In genomic region chr3:153921147-153921910, GRCm38 (mm10) we compare ENCODE assay signal across 27 mouse cellular contexts. TPM values are rescaled to one million over a fixed set of nuclear protein-coding genes. Genes with fewer than 3 reads are reported as not detected.
"Had no signal": no experiment of that assay in that cellular context is flagged by ENCODE, and none has a peak within 500 bp of the region (broad histone marks: within the 10 kb centered on the region; RNA-seq: fewer than 3 reads in every experiment).

No protein-coding gene starts in this region.

- H3K9ac ChIP-seq: heart, embryonic 13.5 days; heart, embryonic 15.5 days; hindbrain, embryonic 13.5 days; hindbrain, embryonic 15.5 days; limb, embryonic 12.5 days; liver, embryonic 12.5 days; liver, embryonic 14.5 days had no signal

- H3K4me2 ChIP-seq: heart, embryonic 11.5 days; heart, embryonic 13.5 days; heart, embryonic 15.5 days; hindbrain, embryonic 13.5 days; hindbrain, embryonic 15.5 days; limb, embryonic 12.5 days; liver, embryonic 12.5 days had no signal

- DNase-seq: gastrocnemius, postnatal 14 days; gastrocnemius, postnatal 36 days; heart, adult 11 months; heart, adult 2 months; heart, postnatal 14 days; heart, postnatal 36 days; kidney, adult 11 months; kidney, adult 8-10 months; kidney, postnatal 10 days; kidney, postnatal 25 days; kidney, postnatal 4 days; layer of hippocampus, postnatal 36 days; liver had no signal

- H3K27ac ChIP-seq: heart, adult 2 months; heart, embryonic 13.5 days; heart, embryonic 15.5 days; hindbrain, embryonic 13.5 days; hindbrain, embryonic 15.5 days; hindbrain, postnatal 0 days; layer of hippocampus, adult 2 months; left cerebral cortex, adult 2 months; limb, embryonic 10.5 days; limb, embryonic 12.5 days; liver, embryonic 12.5 days; liver, embryonic 14.5 days had no signal

- H3K9me3 ChIP-seq: heart, embryonic 13.5 days; heart, embryonic 15.5 days; hindbrain, embryonic 13.5 days; hindbrain, embryonic 15.5 days; limb, embryonic 10.5 days; limb, embryonic 12.5 days; liver, embryonic 12.5 days had no signal

- H3K4me3 ChIP-seq: heart, adult 2 months; heart, embryonic 13.5 days; heart, embryonic 15.5 days; hindbrain, embryonic 13.5 days; hindbrain, embryonic 15.5 days; layer of hippocampus, adult 2 months; left cerebral cortex, adult 2 months; limb, embryonic 10.5 days; limb, embryonic 12.5 days; liver, embryonic 12.5 days had no signal

- ATAC-seq: hindbrain, postnatal 0 days; intestine, embryonic 16.5 days; liver, embryonic 12.5 days had no signal

- H3K4me1 ChIP-seq: heart, embryonic 13.5 days; heart, embryonic 15.5 days; hindbrain, embryonic 13.5 days; hindbrain, embryonic 15.5 days; limb, embryonic 12.5 days had no signal

- H3K27me3 ChIP-seq: heart, embryonic 13.5 days; heart, embryonic 15.5 days; hindbrain, embryonic 13.5 days; hindbrain, embryonic 15.5 days; limb, embryonic 12.5 days; liver, embryonic 12.5 days had no signal

RNA-seq across cellular contexts. Expression of gene Msh4, which starts 15.4 kb away (rescaled TPM):
- total RNA-seq: gastrocnemius, postnatal 36 days had no signal

RNA-seq across cellular contexts. Expression of gene Slc44a5, which starts 51.9 kb away (rescaled TPM):
- total RNA-seq: heart, postnatal 36 days; hematopoietic stem cell, adult 5-6 weeks had no signal
